Mouse (Mus musculus) intestine, embryonic 15.5 days (tissue): ENCODE results near the gene App. TPM values are rescaled to one million over a fixed set of nuclear protein-coding genes. Genes with fewer than 3 reads are reported as not detected.

Experiments used
- ATAC-seq: fragments of 200-750 bp; cut with Nextera tagmentation; 2 replicates; pipeline ENCODE4 v1.8.0; 2017; ENCODE audit warnings: moderate TSS enrichment, moderate library complexity
- H3K27ac ChIP-seq: fragments of 300-500 bp; sonication (generic); 2 replicates; pipeline ENCODE4 v1.5.1; 2015; ENCODE audit warnings: mild to moderate bottlenecking, inconsistent platforms
- H3K27me3 ChIP-seq: fragments of 300-500 bp; sonication (generic); replicated peaks from 2 replicates; pipeline ENCODE4 v1.6.1; 2015; ENCODE audit warnings: inconsistent platforms
- H3K36me3 ChIP-seq: fragments of 300-500 bp; sonication (generic); 2 replicates; pipeline ENCODE4 v1.6.1; 2015; ENCODE audit warnings: inconsistent platforms
- H3K4me1 ChIP-seq: fragments of 300-500 bp; sonication (generic); replicated peaks from 2 replicates; pipeline ENCODE4 v1.6.1; 2015; ENCODE audit warnings: inconsistent platforms
- H3K4me2 ChIP-seq: fragments of 300-500 bp; sonication (generic); replicated peaks from 2 replicates; pipeline ENCODE4 v1.6.1; 2015; ENCODE audit warnings: mild to moderate bottlenecking, inconsistent platforms
- H3K4me3 ChIP-seq: fragments of 300-500 bp; sonication (generic); replicated peaks from 2 replicates; pipeline ENCODE4 v1.5.1; 2015; ENCODE audit warnings: inconsistent platforms
- H3K9ac ChIP-seq: fragments of 300-500 bp; sonication (generic); 2 replicates; pipeline ENCODE4 v1.6.1; 2015; ENCODE audit warnings: inconsistent platforms
- H3K9me3 ChIP-seq: fragments of 300-500 bp; sonication (generic); 2 replicates; pipeline ENCODE4 v1.6.1; 2016; ENCODE audit warnings: inconsistent platforms
- WGBS: fragments of 180-500 bp; shearing (Covaris S2); methylation state at CpG from one replicate; pipeline ENCODE4 v1.1.7; 2015; 5-methylcytosine and 5-hydroxymethylcytosine counted together
- polyA plus RNA-seq: library from polyadenylated mRNA; unstranded; fragments of >200 nt; fragmentation: Nextera tagmentation; extraction: Ambion mirVana; gene quantifications from 2 replicates; pipeline ENCODE4 v1.2.1, GENCODE M21; 2015

App gene
- polyA plus RNA-seq, 1 experiment from 2014 or later: 147 TPM

DNA sequence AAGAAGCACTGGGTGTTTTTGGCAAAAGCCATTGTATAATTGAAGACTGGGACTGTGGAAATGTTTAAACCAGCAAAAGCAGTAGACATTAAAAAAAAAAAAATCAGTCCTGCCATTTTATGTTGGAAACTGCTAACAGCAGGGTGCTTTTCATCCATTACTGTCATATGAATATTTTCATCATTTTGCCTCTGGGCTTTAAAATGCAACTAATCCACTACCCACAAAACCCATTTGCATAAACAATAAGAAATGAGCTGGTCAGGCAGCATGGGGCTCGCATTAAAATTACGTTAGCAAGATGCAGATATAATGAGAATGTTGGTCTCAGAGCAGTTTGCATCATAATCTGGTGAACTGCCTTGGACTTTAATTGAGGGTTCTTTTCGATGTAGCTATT, 242.5 kb downstream of the App start:
- H3K27me3 ChIP-seq: no peaks in the 10 kb centered on the region
- no peak for ATAC-seq

DNA sequence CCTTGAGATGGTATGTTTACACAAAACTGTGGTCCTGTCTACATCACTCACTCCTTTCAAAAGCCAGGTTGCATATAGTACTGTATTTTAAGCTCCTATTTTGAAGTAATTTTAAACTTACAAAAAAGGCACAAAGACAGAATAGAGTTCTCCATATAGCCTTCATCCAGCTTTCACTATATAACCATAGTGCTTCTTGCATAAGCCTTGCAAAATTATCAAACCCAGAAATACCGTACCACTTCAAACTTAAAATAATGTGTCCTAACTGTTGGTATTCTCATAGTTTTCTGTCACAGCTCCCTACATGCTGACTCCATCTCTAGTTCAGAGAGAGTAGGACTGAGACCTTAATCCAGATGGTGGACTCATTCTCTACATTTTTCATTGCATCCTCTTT, 245.7 kb downstream of the App start:
- H3K9ac ChIP-seq: no peak overlapping the region
- no peaks in the 10 kb centered on the region for H3K36me3 ChIP-seq
- no peak overlapping the region for H3K4me3 ChIP-seq
- no peaks in the 10 kb centered on the region for H3K27me3 ChIP-seq
- no peaks in the 10 kb centered on the region for H3K4me1 ChIP-seq
- 97% methylated on average over 1 of the region's 1 CpGs for WGBS
- H3K4me2 ChIP-seq: no peak overlapping the region
- no peaks in the 10 kb centered on the region for H3K9me3 ChIP-seq
- no peak for ATAC-seq
- H3K27ac ChIP-seq: no peak overlapping the region

More for the DNA sequence above, 242.5 kb downstream of the App start:
- Histone ChIP-seq H3K36me3 (no peaks in the 10 kb centered on the region), H3K4me3 (no peak overlapping the region), H3K4me2 (no peak overlapping the region), H3K27ac (no peak overlapping the region), H3K9me3 (no peaks in the 10 kb centered on the region), H3K4me1 (no peaks in the 10 kb centered on the region), H3K9ac (no peak overlapping the region)
- WGBS: 87% methylated on average over 3 of the region's 3 CpGs

DNA sequence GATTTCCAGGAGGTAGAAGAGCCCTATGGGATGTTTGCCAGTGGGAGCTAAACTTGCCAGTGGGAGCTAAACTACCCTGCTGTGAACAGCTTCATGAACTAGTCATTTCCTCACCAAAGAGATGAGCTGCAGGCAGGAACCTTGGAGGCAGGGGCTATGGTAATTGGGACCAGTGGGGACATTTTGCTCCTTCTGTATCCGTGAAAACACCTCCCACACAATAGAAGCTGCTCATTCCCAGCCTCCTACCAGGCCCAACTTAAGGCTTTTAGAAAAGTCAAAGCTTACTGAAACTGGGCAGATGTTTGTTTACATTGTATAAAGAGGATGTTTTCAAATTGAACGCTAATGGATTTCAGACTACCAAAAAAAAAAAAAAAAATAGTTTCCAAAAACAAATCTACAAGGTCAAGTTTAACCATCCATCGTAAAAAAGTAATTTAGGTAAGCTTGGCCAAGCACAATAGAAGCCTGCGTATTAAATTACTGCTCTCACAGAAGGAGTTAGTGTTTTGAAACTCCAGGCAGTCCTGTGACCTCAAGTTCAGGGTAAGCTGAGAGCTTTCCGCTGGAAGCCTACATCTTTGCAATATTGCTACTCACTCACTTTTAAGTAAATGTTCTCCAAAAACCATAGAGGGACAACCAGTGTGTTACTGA, 253.8 kb downstream of the App start:
- no peak overlapping the region for H3K4me3 ChIP-seq
- no peak for ATAC-seq
- WGBS: 31% methylated on average over 5 of the region's 5 CpGs
- H3K9me3 ChIP-seq: no peaks in the 10 kb centered on the region
- no peaks in the 10 kb centered on the region; the same call in 1 of the 2 replicates for H3K4me1 ChIP-seq
- H3K36me3 ChIP-seq: no peaks in the 10 kb centered on the region
- H3K4me2 ChIP-seq: no peak overlapping the region
- no peaks in the 10 kb centered on the region for H3K27me3 ChIP-seq
- no peak overlapping the region for H3K27ac ChIP-seq
- no peak overlapping the region for H3K9ac ChIP-seq

- Histone ChIP-seq H3K4me1 (no peaks in the 10 kb centered on the region; the same call in 1 of the 2 replicates), H3K27me3 (no peaks in the 10 kb centered on the region), H3K9me3 (no peaks in the 10 kb centered on the region), H3K4me3 (no peak overlapping the region), H3K36me3 (no peaks in the 10 kb centered on the region), H3K9ac (no peak overlapping the region), H3K4me2 (no peak overlapping the region), H3K27ac (no peak overlapping the region)
- ATAC-seq: no peak
- WGBS: 77% methylated on average over 3 of the region's 3 CpGs
These were observed 254.5 kb downstream of the App start for GRCm38 (mm10) chr16:84919087-84919486.

DNA sequence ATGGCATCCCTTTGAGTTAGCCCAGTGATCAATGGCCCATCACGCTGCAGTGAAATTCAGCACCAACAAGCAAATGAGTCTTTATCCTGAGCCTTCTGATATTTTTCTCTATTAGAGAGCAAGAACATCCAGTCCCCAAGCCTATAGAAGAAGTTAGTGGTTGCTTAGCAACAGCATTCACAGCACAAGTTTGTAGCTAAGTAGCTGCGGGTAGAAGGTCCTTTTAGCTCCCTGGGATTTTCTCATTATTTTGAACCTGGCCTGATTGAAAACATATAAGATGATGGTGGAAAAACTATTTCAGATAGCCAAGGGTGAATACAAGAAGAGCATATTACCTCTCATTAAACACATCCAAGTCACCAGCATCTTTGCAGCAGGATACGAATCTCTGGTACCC, 256.8 kb downstream of the App start:
- no peaks in the 10 kb centered on the region for H3K36me3 ChIP-seq
- ATAC-seq: no peak
- no peaks in the 10 kb centered on the region; the same call in 1 of the 2 replicates for H3K4me1 ChIP-seq
- H3K4me2 ChIP-seq: no peak overlapping the region
- no peak overlapping the region for H3K9ac ChIP-seq
- no peaks in the 10 kb centered on the region for H3K27me3 ChIP-seq
- H3K9me3 ChIP-seq: no peaks in the 10 kb centered on the region
- no peak overlapping the region for H3K27ac ChIP-seq
- WGBS: 66% methylated on average over 3 of the region's 3 CpGs
- no peak overlapping the region for H3K4me3 ChIP-seq

GRCm38 (mm10) chr16:84911477-84912165, 261.9 kb downstream of the App start:
- no peak overlapping the region for H3K4me2 ChIP-seq
- H3K36me3 ChIP-seq: no peaks in the 10 kb centered on the region
- H3K27me3 ChIP-seq: no peaks in the 10 kb centered on the region
- 90% methylated on average over 8 of the region's 8 CpGs for WGBS
- H3K27ac ChIP-seq: no peak overlapping the region
- H3K4me3 ChIP-seq: no peak overlapping the region
- no peaks in the 10 kb centered on the region for H3K9me3 ChIP-seq
- H3K9ac ChIP-seq: no peak overlapping the region
- H3K4me1 ChIP-seq: no peaks in the 10 kb centered on the region
- ATAC-seq: no peak

DNA sequence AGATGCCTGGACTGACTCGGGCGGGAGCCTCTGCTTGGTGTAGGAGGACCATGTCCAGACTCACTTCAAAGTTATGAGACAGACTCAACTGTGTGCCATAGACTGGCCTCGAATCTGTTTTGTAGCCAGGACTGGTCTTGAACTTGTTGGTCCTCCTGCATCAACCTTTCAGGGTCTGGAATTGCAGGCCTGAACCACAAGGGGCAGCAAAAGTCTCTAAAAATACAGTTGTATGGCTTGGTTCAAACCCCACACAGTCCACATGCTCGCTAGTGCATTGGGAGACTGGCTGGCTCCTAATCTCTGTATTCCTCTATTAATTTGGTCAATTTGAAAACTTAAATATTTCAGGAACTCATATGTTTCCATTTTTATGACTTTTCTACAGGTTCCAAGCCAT, 270.6 kb downstream of the App start:
- 90% methylated on average over 4 of the region's 4 CpGs for WGBS
- ATAC-seq: no peak
- no peak overlapping the region for H3K4me2 ChIP-seq
- no peak overlapping the region for H3K27ac ChIP-seq
- no peaks in the 10 kb centered on the region for H3K9me3 ChIP-seq
- H3K4me3 ChIP-seq: no peak overlapping the region
- H3K4me1 ChIP-seq: no peaks in the 10 kb centered on the region
- H3K36me3 ChIP-seq: no peaks in the 10 kb centered on the region
- no peak overlapping the region for H3K9ac ChIP-seq
- no peaks in the 10 kb centered on the region for H3K27me3 ChIP-seq
